Mouse (Mus musculus) retina, embryonic 14.5 days (tissue): ENCODE results near the gene Slc22a17.
A peak's percentile ranks its signal among the peaks of the same experiment; 100 is the strongest.

Experiments used
- DNase-seq: peaks from one replicate; pipeline ENCODE4 v3.0.0-alpha.2; 2015; ENCODE audit warnings: low spot score

Slc22a17 gene

DNA sequence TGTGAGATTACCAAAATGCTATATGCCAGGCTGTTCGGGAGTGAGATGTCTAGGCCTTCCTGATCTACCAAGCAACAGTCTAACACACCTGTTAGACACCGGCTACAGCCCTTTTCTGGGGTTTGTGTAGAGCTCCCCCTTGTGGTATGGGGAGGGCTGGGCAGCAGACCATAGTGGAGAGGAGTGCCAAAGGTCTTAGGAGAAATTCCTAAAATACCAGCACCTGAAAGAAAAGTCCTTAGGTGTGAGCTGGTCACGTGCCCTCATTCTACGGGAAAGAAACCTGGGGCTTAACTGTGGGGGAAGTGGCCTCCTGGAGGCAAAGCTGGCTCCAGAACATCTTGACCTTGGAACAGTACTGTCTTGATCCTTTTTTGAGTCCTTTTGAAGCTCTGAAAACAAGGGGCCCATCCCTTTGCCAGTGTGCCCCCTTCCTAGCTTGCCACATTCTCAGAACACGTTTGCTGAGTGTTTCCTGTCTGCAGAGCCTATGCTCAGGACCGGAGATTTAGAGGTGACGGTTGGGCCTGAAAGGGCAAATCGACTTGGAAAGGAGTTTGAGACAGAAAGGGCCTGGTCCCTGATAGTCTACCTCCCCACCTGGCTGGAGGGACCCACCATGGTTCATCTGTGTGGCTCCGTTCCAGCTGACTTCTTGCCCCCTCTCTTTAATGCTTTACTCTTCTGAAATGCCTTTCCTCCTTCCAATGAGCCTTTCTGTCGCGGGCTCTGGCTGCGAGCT is 26.7 kb upstream of the Slc22a17 start:
- peak; percentile 83 for DNase-seq

DNA sequence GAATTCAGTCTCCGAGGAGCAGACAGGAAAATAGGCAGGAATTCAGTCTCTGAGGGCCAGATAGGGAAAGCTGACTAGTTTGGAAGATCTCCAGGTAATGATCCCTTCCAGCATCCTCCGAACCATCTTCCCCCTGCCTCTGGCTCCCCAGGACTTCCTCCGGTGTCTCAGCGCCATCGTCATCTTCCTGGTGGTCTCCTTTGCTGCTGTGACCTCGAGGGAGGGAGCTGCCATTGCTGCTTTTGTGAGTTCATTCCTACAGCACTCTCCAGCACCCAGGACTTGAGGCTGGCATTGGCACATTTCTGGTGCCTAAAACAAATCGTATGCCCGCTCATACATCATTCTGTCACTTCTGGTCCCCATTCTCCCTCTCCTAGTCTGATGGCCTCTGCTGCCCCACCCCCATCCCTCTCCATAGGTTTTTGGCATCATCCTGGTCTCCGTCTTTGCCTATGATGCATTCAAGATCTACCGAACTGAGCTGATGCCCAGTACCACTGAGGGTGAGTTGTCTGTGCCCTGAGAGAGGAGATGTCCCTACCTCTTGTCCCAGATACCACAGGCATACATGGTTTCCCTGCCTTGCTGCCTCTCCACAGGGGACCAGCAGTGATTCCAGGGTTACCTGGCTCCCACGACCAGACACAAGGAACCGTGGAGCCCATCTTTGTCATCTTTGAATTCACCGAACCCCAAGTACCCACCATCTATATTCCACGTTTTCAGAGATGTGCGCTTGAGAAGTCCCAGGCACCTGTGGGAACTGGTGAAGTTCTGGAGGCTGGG is 25.7 kb upstream of the Slc22a17 start:
- no peak for DNase-seq

DNA sequence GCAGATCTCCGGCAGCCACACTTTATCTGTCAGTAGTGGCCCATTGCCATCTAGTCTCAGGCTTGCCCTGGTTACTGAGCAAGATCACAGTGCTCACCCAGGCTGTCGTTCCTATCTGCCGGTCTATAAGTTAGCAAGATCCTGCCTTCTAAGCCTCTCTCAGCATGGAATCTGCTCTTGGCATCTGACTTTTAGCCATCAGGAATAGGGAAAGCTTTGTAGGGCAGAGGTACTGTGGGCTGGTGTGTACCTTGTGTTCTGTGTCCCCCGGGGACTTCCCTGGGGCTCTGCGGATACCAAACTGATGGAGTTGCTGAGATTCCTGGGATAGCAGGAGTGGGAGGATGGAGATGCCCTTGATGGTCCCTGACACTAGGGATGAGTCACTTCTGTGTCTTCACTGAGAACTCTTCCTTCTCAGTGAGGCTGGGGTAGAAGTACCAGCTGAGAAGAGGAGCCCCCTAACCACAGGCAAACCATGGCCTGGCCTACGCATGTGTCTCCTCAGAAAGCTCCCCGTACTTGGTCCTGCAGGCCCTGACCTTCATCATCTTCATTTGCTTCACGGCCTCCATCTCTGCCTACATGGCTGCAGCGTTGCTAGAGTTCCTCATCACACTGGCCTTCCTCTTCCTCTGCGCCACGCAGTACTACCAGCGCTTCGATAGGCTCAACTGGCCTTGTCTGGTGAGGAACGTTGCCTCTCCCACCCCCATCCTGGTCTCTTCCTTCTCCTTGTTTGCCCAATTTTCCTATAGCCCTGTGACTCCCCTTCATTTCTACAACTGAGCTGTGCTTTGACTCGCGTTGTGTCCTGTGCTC is 24.6 kb upstream of the Slc22a17 start:
- no peak for DNase-seq

DNA sequence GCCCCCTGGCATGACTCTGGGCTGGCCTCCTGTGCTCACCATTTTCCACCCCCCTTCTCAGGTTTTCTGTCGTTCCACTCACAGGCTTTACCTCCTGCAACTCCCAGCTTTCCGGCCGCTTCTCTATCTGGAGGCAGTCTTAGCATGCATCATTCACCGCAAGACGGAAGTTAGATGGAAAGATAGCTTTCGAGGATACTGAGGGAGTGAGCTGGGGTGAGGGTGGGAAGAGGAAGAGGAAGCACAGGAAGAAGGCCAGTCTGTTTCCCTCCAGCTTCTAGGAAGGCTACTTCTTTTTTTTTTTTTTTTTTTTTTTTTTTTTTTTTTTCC is 23.9 kb upstream of the Slc22a17 start:
- DNase-seq: no peak

DNA sequence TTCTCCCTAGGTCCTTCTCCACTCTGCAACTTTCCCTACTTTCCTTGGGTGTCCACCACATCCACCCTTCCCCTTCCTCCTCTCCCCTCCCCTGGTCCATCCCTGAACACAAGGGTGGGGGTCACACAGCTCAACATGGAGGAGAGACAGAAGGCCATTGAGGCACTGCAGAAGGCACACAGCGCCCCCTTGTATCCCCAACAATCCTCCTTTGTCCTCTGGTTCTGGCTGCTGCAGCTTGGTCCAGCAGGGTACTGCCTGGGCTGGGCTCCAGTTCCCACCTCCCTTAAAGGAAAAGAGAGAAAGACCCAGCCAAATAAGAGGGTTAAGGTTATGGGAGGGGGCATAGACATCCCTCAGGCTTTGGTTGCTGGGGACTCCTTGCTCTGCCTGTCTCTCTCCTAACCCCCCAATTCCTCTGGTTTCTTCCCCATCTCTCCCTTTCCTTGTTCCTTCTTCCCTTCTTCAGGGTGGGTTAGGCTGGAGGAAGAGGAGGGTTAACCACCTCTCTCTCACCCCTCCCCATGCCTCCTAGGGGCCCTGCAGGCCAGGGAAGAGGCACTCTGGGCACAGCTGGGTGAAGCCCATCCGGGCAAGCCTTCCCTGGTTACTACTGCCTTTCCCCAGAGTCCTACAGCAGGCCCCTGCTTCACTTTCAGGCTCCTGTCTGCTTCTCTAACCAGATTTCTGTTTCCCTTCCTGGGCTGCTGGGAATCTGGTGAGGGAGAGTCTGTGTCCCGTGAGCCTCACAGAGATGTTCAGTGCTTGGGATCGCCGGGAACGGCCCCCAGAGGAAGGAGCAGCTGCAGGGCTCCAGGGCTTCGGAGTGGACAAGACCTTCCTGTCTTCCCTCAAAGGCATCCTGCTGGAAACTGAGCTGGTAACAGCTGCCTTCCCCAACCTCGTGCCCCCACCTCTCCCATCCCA is 23.2 kb upstream of the Slc22a17 start, which contains the start of gene Cmtm5:
Gene Cmtm5 (plus strand): TSS at position 358 of the 927 bp plus-strand sequence.
- no peak for DNase-seq

DNA sequence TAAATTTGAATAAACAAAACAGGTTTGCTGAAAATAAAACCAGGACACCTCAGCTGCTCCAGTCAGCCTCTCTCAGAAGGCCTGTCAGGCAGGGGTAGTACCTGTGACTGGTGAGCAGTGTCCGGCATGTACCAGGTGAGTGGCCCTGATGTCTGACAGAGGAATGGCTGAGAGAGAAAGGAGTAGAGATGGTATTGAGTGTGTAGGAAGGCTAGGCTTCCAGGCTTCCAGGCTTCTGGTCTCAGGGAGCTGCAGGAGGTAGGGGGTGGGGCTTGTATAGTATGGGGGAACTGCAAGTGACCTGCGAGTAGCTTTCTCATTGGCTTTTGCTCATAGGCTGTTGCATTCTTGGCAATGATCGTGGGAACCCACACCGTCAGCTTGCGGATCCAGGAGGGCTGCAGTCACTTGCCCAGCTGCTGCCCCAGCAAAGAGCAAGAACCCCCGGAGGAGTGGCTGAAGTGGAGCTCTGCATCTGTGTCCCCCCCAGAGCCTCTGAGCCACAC is 19.8 kb upstream of the Slc22a17 start, which contains the start of gene Il25:
Gene Il25 (plus strand): TSS at position 51 of the 506 bp plus-strand sequence.
- peak; percentile 52 for DNase-seq

DNA sequence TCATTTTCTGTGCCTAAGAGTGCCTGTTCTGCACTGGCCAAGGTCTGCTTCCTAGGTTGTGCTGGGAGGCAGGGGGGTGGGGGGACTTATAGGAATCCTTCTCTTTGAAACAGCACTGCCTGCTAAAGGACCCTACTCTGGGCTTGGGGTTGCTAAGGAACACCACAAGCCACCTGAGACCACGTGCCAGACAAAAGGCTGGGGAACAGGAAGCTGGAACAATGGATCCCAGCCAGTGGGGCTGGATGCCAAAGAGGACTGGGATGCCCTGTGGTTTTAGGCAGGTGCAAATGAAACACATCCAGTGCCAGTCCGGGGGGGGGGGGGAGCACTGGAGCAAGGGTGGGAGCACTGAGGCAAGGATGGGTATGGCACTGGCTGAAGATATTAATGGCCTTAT is 17.5 kb upstream of the Slc22a17 start:
- no peak for DNase-seq

DNA sequence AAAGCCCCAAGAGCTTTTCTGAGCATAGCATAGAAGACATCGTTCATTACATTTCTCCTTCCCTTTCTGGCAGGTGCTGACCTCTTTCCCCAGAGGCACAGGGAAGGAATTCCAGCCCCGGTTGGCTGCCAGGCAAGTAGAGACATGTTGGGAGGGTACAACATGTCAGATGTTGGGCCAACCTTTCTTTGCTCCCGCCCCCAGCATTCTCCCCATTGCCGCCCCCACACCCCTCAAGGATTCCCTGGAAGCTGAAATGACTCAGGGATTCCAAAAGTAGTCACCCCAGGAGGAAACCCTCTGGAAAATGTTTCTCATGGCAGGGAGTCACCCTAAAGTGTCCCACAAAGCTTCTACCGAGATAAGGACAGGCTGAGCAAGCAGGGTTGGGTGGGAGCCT is 16.9 kb upstream of the Slc22a17 start:
- no peak for DNase-seq

DNA sequence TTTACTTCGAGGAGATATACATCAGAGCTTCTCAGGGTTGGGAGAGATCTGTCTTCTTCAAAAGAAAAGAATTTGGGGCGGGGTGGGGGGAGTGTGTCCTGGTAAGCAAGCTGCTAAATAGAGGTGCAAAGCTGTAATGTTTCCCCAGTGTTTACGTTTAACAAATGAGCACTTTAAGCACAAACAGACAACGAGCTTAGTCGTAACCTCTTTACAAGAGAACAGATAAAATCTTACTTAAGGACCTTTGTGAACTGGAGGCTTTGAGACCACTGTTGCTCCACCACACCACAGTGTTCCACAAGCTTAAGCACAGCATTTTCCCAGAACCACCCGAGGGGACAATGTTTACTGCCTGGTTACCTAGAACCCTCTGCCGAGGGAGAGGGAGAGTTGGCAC is 14.4 kb upstream of the Slc22a17 start:
- DNase-seq: no peak

DNA sequence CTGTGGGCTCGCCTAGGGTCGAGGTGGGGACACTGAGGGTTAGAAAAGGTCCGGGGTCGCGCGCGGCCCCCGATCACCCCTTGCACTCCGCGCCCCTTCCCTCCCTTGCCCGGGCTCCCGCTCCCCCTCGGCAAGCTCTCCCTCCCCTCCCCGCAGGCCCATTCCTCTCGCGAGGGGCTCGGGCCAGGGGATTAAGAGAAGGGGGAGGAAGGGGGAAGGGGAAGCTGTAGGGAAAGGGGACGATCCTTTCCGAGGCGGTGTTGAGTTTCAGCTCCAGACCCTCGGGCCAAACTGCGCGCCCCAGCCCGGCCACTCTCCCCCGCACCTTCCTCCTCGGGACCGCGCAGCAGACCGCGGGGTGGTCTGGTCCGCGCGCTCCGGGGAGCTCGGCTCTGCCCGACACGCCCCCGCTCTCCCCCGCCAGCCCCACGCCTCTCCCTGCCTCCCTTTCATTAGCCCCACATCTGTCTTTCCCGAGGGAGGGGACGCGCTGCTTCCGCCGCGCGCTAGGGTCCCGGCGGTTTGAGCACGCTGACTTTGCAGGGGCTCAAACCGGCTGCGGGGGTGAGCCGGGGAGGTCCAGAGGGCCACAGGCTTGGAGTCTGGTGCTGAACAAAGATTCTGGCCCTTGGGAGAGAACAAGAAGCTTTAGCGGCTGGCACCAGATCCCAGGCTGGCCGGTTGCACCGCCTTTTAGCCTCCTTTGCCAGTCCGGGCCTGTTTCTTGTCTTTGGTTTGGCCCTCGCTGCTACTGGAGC is 13.6 kb upstream of the Slc22a17 start:
- peak; percentile 84 for DNase-seq

DNA sequence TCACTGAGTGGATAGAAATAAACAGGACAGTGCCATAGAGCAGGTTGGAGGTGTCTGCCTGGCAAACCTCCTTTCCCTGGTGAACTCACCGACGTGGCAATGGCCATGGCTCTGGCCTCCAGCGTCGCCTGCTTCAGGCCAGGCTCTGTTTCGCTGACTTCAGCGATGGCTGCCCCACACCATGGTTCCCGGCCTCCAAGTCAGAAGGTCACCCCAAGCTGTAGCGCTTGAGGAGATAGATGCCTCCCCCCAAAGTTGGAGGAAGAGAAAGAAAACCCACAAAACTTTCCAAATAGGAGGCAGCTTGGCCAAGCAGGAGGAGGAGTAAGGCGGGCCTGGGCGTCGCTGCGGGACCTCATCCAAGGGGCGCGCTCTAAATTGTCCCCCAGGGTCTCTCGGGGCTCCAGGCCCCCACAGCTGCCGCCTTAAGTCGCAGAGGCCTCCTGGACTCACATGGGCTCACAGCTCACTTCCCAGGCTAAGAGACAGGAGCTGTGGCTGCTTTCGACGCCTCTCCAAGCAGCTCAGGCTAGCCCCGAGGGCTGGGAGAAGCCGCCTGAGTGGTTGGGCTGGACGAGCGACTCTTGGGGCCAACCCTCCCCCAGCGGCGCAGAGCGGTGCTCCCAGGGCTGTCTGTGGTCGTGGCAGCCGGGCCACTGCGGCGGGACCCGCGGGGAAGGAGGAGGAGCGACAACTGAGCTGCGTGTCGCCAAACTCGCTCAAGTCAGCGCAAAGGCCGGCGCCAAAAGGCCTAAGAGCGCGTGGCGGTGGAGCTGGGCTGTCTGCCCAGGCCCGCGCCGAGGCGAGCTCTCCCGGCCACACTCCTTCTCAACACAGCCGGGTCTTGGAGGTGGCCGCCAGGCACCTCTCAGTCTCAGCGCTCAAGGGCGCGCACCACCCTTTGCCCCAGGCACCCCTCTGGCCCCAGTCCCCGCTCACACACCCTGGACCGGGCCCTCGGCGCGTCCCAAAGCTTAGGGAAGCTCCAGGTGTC is 12.7 kb upstream of the Slc22a17 start, which contains the start of gene Efs:
Gene Efs (minus strand): TSS at position 778 of the 994 bp plus-strand sequence.
- peak; percentile 72 for DNase-seq

DNA sequence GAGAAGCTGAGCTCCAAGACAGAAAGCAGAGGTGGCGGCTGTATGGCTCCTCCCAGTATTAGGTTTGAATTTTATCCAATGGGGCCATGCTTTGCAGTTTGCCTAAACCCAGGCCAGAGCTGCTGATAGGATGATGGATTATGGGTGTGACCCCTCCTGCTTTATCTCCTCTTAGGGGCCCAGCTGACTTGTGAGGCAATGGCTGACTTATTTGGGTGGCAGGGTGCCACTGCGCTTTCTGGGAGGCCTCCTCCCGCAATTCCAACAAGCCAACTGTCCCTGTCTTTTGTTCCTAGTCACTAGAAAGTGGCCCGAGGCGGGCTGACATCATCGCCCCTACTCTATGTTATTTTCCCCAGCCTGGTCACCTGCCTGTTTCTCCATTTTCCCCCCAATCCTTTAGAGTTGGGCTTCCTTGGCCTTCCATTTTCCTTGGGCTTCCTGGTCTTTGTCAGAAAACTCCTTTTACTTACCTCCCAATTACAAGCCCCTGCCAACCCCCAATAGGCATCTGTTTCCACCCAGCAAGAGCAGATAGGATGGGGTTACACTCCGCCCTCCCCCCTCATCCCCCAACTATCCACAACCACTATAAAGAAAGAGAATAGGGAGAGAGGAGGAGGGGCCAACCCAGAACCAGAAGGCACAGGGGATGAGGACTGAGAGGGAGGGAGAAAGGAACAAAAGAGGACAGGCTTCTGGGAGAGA is 11.9 kb upstream of the Slc22a17 start:
- DNase-seq: peak; percentile 72

DNA sequence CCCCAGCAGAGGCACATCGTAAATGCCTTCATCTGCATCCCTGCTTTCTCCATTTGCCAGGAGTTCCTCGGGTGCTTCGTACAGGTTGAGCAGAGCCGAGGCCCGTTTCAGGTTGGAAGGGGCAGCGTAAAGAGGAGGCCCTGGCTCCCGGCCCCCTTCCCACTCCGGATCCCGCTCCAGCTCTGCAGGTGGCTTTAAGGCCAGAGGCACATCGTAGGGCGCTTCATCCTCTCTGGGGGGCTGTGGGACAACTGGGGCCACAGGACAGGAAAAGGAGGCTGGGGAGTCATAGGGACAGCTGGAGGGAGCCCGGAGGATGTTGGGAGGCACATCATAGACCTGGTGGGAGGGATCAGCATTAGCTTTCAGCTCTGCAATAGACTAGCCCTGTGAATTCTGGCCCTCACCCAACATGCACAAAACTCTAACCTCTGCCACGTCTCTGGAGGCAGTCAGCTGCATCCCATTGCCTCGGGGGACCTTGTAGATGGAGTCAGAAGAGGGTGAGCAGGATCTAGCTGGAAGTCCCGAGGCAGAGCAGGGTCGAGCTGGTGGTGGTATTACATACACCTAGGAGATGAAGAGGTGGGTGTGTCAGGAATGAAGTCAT is 7.2 kb upstream of the Slc22a17 start:
- DNase-seq: no peak

DNA sequence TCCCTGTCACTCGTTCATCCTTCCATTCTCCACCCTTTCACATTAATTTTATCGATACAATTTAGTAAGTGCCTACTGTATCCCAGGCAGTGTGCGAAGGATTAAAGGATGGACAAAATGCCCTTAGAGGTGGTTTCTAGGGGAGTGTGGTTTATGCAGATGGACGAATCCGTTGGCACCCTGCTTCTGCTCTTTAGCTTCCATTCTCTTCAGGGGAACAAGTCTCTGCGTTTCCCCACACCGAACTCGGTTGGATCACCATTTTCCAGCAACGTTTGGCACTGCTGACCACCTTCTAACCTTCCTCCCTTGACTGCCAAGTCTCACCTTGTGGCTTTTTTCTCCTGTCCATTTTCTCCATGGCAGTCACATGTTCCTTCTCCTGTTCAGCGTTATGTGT is 411 bp upstream of the Slc22a17 start:
- DNase-seq: no peak

DNA sequence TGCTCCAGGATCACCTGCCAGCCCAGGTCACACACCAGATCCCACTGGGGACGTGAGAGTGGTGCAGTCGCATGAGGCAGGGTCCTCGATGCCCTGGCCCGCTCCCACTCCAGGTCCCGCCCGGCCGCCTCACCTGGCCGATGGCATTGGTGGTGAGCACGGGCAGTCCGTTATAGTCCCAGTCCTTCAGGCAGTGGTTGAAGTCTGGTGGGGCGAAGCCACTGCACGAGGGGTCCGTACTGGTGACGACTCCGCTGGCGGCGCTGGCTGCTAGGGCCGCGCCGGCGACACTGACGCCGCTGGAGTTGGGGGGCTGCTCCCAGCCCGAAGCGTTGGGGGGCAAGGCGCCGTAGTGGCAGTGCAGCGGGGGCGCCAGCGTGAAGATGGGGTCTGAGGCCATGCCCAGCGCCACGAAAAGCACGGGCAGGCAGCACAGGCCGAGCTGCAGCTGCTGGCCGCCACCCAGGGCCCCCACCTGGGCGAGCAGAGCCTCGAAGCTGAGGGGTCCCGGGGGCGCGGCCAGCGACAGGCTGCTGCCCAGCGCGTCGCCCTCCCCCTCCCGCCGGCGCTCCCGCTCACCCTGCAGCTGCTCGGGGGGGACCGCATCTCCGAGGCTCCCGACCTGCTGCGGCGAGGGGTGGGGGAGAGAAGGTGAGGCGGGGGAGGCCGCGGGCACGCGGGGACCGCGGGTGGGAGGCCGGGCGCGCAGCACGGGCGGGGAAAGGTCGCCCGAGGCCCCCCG is 652 bp downstream of the Slc22a17 start:
- peak; percentile 29 for DNase-seq

DNA sequence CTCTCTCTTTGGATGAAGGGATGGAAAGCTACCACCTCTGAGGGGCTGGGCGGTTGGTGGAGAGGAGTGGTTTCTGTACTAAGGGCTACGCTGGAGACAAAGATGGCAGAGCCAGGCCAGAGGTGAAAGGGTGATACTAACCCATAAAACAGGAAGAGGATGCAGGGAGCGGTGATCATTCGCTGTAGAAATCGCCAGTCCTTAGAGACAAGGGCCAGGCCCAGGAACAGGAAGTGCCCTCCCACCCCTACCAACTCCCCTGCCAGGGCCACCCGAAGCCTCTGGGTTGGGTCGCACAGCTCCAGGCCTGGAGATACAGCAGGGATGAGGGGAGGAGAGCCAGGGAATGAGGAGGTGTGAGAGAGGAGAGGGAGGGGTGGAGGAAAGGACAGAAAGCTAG is 4.2 kb downstream of the Slc22a17 start:
- no peak for DNase-seq

DNA sequence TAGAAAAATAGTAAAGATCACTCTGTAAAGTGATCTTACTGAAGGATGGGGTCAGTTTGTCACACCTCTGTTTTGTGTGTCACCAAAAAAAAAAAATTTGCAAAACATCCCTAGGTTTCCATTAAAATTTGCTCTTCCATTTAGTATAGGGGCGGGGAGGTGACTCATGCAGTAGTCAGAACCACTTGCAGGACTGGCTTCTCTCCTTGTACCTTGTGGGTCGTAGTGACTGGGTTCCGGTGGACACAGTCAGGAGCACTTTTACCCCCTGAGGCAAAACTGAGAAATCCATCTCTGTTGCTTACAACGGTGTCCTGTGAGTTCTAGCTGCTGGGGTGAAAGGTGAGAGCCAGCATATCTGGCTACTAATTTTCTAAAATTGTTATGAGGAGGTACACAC is 9.3 kb downstream of the Slc22a17 start:
- DNase-seq: no peak
